Mouse (Mus musculus): ENCODE measurements around the gene Zdhhc25. TPM values are rescaled to one million over a fixed set of nuclear protein-coding genes. Genes with fewer than 3 reads are reported as not detected.

Zdhhc25 gene
- polyA plus RNA-seq, 1 experiment from 2014 or later: not detected

Other genes starting within 250 kb of the Zdhhc25 start
- gene Brd1, start 133.9 kb downstream of the Zdhhc25 start, polyA plus RNA-seq (2015; fragmentation: Nextera tagmentation; extraction: Ambion mirVana): 20.4 and 21.1 TPM in 2 replicates
- 19.6 and 21.2 TPM in 2 replicates for gene Zbed4, start 151.4 kb downstream of the Zdhhc25 start, polyA plus RNA-seq (2015; fragmentation: Nextera tagmentation; extraction: Ambion mirVana)
- 12.2 and 14.3 TPM in 2 replicates for gene Alg12, start 219.0 kb downstream of the Zdhhc25 start, polyA plus RNA-seq (2015; fragmentation: Nextera tagmentation; extraction: Ambion mirVana)
- 101 and 104 TPM in 2 replicates for gene Creld2, start 219.3 kb downstream of the Zdhhc25 start, polyA plus RNA-seq (2015; fragmentation: Nextera tagmentation; extraction: Ambion mirVana)

All from kidney, embryonic 15.5 days (tissue).